Mouse (Mus musculus): ENCODE data around the gene Hif1an.

Gene Hif1an

DNA sequence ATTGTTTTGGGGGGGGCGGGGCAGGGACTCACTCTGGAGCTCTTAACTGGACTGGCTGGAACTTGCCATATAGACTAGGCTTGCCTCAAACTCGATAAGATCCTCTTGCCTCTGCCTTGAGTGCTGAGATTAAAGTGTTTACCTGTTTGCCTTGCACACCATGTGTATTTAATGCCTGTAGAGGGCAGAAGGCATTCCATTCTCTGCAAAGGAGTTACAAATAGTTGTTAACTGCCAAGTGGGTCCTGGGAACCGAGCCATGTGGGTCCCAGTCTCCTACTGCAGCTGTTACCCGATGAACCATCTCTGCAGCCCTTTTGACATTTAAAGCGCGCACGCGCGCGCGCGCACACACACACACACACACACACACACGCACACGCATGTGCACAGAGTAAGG, 1.4 kb downstream of the Hif1an start:
- no peak for DNase-seq (ENCODE audit: low read depth, low spot score)

DNA sequence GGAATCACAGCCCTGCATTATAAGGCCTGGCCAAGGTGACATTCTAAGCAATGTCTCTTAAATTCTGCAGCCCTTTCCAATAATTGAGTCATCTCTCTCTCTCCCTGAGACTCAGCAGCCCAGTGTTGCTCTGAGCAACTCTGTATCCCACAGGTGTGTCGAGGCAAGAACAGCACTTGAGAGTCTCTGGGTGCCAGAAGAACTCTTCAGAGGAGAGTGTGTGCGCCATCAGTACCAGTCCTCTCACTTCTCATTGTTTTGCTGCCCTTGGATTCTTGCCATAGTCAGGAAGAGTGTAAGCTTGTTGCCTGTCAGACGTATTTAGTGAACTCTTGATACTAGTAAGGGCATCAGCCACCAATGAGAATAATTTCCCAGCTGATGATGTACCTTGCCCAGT, 5.1 kb downstream of the Hif1an start:
- no peak for DNase-seq (ENCODE audit: low read depth, low spot score)

DNA sequence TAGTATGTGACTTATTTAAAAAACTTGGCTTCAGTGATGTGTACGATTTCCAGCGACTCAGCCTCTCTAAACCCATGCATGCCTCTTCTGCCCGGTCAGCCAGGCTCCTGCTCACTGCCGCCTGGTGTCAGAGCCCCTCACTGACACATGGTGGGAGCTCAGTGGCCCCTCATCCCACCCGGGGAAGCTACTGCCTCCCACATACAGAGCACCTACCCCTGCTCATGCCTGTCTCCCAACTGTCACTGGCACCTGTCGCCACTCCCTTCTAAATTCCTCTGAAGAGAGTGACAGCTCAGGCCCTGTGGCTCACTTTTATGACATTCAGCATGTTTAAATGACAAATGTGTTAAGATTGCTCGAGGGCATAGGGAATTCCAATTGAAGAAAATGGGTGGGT, 13.6 kb downstream of the Hif1an start:
- DNase-seq (ENCODE audit: low read depth, low spot score): no peak

DNA sequence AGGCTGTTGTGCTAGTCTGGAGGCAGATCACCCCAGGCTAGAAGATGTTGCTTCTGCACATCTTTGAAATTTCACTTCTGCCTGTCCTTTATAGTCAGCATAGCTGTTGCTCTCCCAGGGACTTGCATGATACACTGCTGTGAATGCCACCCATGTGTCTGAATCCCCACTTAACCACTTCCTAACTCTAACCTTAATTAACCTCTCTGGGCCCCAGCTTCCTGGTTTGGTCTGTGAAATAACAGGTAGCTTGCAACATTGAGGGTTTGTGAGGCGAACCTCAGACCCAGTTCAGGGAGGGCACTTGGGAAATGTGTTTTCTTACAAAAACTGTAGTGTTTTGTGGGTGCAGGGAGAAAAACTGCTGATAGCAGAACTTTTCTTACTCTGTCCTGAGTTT, 15.4 kb downstream of the Hif1an start:
- no peak for DNase-seq (ENCODE audit: low read depth, low spot score)

DNA sequence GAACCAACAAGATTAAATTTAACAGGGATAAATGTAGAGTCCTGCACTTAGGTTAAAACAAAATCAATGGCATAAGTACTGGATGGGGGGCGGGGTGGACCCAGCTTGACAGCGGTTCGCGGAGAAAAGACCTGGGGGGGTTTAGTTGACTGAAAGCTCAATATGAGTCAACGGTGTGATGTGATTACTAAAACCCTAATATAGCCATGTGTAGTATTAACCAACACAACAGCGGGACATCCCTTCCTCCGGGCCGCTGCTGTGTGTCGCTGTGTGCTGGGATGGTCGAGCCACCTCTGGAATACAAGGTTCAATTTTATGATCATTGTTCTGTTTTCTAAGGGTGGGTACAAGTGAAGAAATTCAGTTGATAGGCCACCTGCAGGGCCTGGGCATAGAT, 19.5 kb downstream of the Hif1an start:
- DNase-seq (ENCODE audit: low read depth, low spot score): no peak

DNA sequence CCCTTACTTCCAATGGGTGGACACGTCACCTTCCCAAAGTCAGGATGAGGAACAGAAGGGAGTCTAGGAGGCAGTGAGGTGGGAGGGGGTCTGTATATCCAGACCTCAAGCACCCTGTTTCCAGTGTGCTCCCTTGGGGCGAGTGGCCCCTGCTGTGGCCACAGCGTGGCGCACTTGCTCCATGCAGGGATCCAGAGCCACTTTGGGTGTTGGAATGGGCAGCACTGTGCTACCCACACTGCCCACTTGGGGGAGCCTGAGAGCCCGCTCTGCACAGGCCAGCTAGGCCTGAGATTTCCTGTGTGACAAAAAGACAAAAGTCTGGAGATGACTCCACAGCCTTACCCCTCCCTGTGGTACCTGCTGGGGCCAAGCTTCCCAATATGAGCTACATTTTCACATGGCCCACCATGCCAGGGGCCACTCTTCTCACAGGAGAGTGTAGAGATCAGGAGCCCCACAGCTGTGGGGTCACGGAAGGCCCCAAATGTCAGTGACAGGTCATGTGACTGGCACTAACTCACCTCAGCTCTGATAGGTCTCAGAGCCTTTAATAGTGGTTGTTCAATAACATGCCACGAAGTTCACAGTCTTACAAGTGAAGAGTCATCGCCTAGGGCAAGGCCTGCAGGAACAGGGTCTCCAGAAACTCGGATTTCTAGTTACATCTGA, 20.1 kb downstream of the Hif1an start:
- peak; percentile 61 for DNase-seq (ENCODE audit: low read depth, low spot score)

DNA sequence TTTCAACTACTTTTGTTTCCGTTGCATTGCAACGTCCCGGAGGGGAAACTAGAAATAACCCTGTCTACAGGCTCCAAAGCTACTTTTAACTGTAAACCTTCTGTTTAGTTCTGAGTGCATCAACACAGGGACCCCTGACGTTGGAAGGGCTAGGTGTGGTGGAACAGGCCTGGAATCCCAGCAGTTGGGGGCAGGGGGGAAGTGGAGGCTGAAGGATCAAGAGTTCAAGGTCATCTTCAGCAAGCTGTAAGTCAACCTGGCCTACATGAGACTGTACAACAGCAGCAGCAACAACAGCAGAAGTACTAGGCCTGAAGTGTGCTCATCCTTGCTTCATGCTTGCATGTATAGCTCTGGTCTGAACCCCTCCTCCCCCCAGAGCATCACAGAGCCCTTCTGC, 25.4 kb downstream of the Hif1an start:
- no peak for DNase-seq (ENCODE audit: low read depth, low spot score)

DNA sequence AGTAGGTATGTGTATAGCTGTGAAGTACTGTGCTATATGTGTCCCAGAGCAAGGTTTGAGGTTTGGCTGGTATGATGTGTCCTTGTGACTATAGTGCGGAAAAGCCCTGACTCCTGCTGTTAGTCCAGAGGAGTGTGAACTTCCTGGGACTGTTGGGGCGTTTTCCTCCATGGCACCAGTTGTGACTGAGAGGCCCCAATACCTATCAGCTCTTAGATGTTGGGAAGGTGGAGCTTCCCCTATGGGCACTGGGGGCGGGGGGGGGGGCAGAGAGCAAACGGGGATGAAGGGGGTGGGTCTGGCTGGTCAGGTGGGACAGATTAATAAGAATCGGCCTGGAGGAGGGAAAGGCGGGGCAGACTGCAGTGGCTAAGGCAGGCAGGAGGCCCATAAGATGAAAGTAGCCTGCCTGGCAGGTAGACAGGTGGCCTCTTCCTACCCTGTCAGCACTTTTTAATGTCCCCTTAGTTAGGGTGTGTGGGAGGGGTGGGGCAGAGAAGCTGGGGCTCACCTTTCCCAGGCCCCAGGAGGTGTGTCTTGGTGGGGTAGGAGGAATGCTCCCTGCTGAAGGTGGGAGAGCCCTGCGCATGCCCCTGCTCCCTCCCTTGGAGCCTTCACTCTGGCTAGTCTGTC, 27.1 kb downstream of the Hif1an start:
- no peak for DNase-seq (ENCODE audit: low read depth, low spot score)

DNA sequence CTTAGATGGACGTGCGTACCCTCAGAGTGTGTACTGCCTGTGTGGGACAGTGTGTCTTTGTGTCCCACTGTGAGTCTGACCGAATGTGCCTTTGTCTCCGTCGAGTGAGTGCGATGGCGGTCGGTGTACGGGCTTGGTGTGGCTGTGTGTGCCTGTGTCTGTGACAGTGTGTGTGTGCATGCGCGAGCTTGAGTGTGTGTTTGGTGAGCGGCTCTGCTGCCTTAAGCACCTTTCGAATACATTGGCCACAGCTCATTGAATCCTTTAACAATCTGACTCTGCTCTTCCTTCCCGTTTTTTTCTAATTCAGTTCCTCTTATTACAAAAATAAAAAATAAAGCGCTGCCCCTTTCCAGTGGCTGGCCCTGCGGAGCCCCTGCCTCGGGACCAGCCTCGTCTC, 28.3 kb downstream of the Hif1an start:
- no peak for DNase-seq (ENCODE audit: low read depth, low spot score)

DNA sequence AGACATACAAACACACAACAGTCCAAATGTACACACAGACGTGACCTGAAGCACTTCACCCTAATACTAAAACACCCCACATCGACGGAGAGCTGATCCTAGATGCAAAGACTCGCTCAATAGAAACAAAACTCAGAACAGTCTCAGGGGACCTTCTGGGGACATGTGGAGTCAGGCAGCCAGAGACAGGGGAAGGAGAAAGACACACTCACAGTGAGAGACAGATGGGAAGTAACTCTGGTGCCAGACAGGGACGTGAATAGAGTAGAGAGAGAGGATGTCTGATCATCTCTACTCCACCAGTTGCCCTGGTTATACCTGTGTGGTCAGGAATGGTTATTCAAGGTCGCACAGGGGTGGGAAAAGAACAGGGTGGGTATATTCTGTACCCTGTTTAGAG, 29.0 kb downstream of the Hif1an start:
- DNase-seq (ENCODE audit: low read depth, low spot score): no peak

DNA sequence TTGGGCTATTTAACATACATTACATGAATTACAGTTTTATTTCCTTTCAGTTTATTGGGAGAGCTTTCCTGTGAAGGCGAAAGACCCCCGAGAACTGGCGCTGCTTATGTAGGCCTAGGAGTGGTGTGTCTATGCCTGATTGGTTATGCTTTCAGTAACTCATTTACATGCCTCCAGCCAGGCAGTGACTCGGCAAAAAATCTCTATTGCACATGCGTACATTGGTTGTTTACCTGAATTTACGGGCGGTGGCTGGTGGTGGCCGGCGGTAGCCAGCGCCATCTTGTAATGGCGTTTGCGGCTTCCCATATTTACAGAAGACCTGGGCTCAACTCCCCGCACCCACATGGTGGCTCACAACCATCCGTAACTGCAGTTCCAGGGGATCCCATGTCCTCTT, 31.5 kb downstream of the Hif1an start:
- no peak for DNase-seq (ENCODE audit: low read depth, low spot score)

DNA sequence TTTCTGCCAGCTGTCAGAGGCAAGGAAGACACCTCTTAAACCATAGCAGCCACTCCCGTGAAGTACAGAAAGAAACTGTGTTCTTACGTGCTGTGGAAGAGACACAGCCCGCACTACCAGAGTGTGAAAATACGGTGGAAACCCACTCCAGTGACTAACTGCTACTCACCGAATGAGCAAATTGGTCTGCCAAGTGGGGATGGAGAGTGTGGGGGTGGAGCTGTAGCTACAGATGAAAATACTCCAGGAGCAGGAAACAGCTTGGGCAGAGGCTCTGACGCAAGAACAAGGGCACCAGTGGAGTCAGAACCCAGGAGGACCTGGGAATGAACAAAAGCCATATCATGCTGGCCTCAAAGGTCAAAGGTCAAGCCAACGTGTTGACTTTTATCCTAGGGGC, 55.5 kb downstream of the Hif1an start:
- DNase-seq (ENCODE audit: low read depth, low spot score): no peak
